Mouse (Mus musculus): Measurements from ENCODE around the gene Klk1b24. TPM values are rescaled to one million over a fixed set of nuclear protein-coding genes. Genes with fewer than 3 reads are reported as not detected.
"Not testable (repeated sequence)": the region's sequence is repeated elsewhere in the genome, so short reads cannot be mapped to it uniquely, and the experiment has no call there.

Klk1b24 gene
- polyA plus RNA-seq (2015; fragmentation: Nextera tagmentation; extraction: Ambion mirVana), result not detected in 2 replicates

GRCm38 (mm10) chr7:44187936-44188335, at the start of gene Klk1b24:
TSS of gene Klk1b24 (plus strand) at chr7:44188236.
- H3K27ac ChIP-seq (ENCODE audit: low read length); ATAC-seq: not testable (repeated sequence)

GRCm38 (mm10) chr7:44179299-44180045, 8.6 kb upstream of the Klk1b24 start:
- ATAC-seq, result no peak

More at GRCm38 (mm10) chr7:44187936-44188335, at the start of gene Klk1b24:
- not testable (repeated sequence) for H3K4me2 ChIP-seq (ENCODE audit: low read length); H3K4me1 ChIP-seq (ENCODE audit: control insufficient read depth, insufficient read depth, low read length); H3K9me3 ChIP-seq (replicated peaks; ENCODE audit: control insufficient read depth, low read length, poor library complexity, severe bottlenecking); H3K27me3 ChIP-seq (ENCODE audit: control insufficient read depth, insufficient read depth, low read depth, low read length); H3K36me3 ChIP-seq (ENCODE audit: control insufficient read depth, insufficient read depth, low read length); H3K9ac ChIP-seq (ENCODE audit: low read depth, low read length); H3K4me3 ChIP-seq (ENCODE audit: low read depth, low read length)

GRCm38 (mm10) chr7:44186516-44186915, 1.5 kb upstream of the Klk1b24 start:
- H3K27me3 ChIP-seq (ENCODE audit: control insufficient read depth, insufficient read depth, low read depth, low read length); H3K27ac ChIP-seq (ENCODE audit: low read length); H3K4me2 ChIP-seq (ENCODE audit: low read length); H3K9ac ChIP-seq (ENCODE audit: low read depth, low read length); H3K9me3 ChIP-seq (replicated peaks; ENCODE audit: control insufficient read depth, low read length, poor library complexity, severe bottlenecking); H3K4me3 ChIP-seq (ENCODE audit: low read depth, low read length); H3K36me3 ChIP-seq (ENCODE audit: control insufficient read depth, insufficient read depth, low read length); H3K4me1 ChIP-seq (ENCODE audit: control insufficient read depth, insufficient read depth, low read length); ATAC-seq: not testable (repeated sequence)
- WGBS, result 74% methylated on average over 8 of the region's 8 CpGs

More at GRCm38 (mm10) chr7:44179299-44180045, 8.6 kb upstream of the Klk1b24 start:
- H3K27ac ChIP-seq (ENCODE audit: low read length), result no peak overlapping the region
- no peaks in the 10 kb centered on the region for H3K36me3 ChIP-seq (ENCODE audit: control insufficient read depth, insufficient read depth, low read length)
- no peak overlapping the region for H3K4me3 ChIP-seq (ENCODE audit: low read depth, low read length)
- 45% methylated on average over 9 of the region's 9 CpGs for WGBS
- H3K4me1 ChIP-seq (ENCODE audit: control insufficient read depth, insufficient read depth, low read length), result no peaks in the 10 kb centered on the region
- no peak overlapping the region for H3K9ac ChIP-seq (ENCODE audit: low read depth, low read length)
- no peak overlapping the region for H3K4me2 ChIP-seq (ENCODE audit: low read length)
- no peaks in the 10 kb centered on the region for H3K27me3 ChIP-seq (ENCODE audit: control insufficient read depth, insufficient read depth, low read depth, low read length)
- H3K9me3 ChIP-seq (replicated peaks; ENCODE audit: control insufficient read depth, low read length, poor library complexity, severe bottlenecking), result no peaks in the 10 kb centered on the region

GRCm38 (mm10) chr7:44193466-44193865, 5.4 kb downstream of the Klk1b24 start:
- not testable (repeated sequence) for H3K36me3 ChIP-seq (ENCODE audit: control insufficient read depth, insufficient read depth, low read length); ATAC-seq; H3K9ac ChIP-seq (ENCODE audit: low read depth, low read length); H3K4me1 ChIP-seq (ENCODE audit: control insufficient read depth, insufficient read depth, low read length); H3K27me3 ChIP-seq (ENCODE audit: control insufficient read depth, insufficient read depth, low read depth, low read length); H3K27ac ChIP-seq (ENCODE audit: low read length); H3K4me2 ChIP-seq (ENCODE audit: low read length); H3K9me3 ChIP-seq (replicated peaks; ENCODE audit: control insufficient read depth, low read length, poor library complexity, severe bottlenecking); H3K4me3 ChIP-seq (ENCODE audit: low read depth, low read length)
- 80% methylated on average over 1 of the region's 1 CpGs for WGBS

DNA sequence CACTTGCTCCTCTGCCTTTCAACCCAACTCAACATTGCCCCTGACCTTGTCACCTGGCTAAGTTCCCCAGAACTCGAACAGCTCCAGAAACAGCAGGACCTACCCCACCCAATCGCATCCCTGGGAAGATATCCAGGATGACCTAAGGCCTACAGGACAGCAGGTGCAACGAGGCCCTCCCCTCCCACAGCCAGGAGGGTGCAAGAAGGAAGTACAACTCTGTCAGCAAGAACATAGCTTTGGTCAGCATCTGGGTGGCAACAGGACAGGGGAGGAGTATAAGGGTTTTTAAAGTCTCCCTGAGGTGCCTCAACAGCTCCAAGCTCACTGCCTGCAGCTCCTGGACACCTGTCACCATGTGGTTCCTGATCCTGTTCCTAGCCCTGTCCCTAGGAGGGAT, 9.9 kb downstream of the Klk1b24 start, which contains the start of gene Klk1b3:
Klk1b3 (plus strand) TSS at position 301 of the 400 bp plus-strand sequence.
- no peak within 1 kb of the TSS for H3K4me3 ChIP-seq (ENCODE audit: low read depth, low read length)
- H3K36me3 ChIP-seq (ENCODE audit: control insufficient read depth, insufficient read depth, low read length), result no peaks in the 10 kb centered on the region
- no peak within 1 kb of the TSS for H3K27ac ChIP-seq (ENCODE audit: low read length)
- H3K27me3 ChIP-seq (ENCODE audit: control insufficient read depth, insufficient read depth, low read depth, low read length), result no peaks in the 10 kb centered on the region
- no peak within 1 kb of the TSS for H3K4me2 ChIP-seq (ENCODE audit: low read length)
- 62% methylated on average over 3 of the region's 3 CpGs for WGBS
- no peak within 1 kb of the TSS for H3K9ac ChIP-seq (ENCODE audit: low read depth, low read length)
- no peak for ATAC-seq
- H3K4me1 ChIP-seq (ENCODE audit: control insufficient read depth, insufficient read depth, low read length), result no peaks in the 10 kb centered on the region
- H3K9me3 ChIP-seq (replicated peaks; ENCODE audit: control insufficient read depth, low read length, poor library complexity, severe bottlenecking), result no peaks in the 10 kb centered on the region

DNA sequence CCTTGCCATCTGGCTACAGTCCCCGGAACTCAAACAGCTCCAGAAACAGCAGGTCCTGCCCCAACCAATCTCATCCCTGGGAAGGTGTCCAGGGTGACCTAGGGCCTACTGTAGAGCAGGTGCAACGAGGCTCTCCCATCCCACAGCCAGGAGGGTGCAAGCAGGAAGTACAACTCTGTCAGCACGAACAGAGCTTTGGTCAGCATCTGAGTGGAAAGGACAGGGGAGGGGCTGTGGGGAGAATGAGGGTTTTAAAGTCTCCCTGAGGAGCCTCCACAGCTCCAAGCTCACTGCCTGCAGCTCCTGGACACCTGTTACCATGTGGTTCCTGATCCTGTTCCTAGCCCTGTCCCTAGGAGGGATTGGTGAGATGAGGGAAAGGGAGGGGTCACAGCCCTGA, 19.1 kb downstream of the Klk1b24 start, which contains the start of gene Klk1b4:
Klk1b4 (plus strand) TSS at position 301 of the 400 bp plus-strand sequence.
- not testable (repeated sequence) for ATAC-seq; H3K36me3 ChIP-seq (ENCODE audit: control insufficient read depth, insufficient read depth, low read length); H3K9ac ChIP-seq (ENCODE audit: low read depth, low read length); H3K4me3 ChIP-seq (ENCODE audit: low read depth, low read length); H3K4me1 ChIP-seq (ENCODE audit: control insufficient read depth, insufficient read depth, low read length); H3K27me3 ChIP-seq (ENCODE audit: control insufficient read depth, insufficient read depth, low read depth, low read length); H3K4me2 ChIP-seq (ENCODE audit: low read length); H3K9me3 ChIP-seq (replicated peaks; ENCODE audit: control insufficient read depth, low read length, poor library complexity, severe bottlenecking); H3K27ac ChIP-seq (ENCODE audit: low read length)
- 56% methylated on average over 3 of the region's 3 CpGs for WGBS

GRCm38 (mm10) chr7:44208307-44208706, 20.3 kb downstream of the Klk1b24 start:
- 92% methylated on average over 3 of the region's 3 CpGs for WGBS
- Histone ChIP-seq H3K27ac (ENCODE audit: low read length) (no peak overlapping the region), H3K4me1 (ENCODE audit: control insufficient read depth, insufficient read depth, low read length) (no peaks in the 10 kb centered on the region), H3K4me3 (ENCODE audit: low read depth, low read length) (no peak overlapping the region), H3K9ac (ENCODE audit: low read depth, low read length) (no peak overlapping the region), H3K4me2 (ENCODE audit: low read length) (no peak overlapping the region), H3K9me3 (replicated peaks; ENCODE audit: control insufficient read depth, low read length, poor library complexity, severe bottlenecking) (no peaks in the 10 kb centered on the region), H3K36me3 (ENCODE audit: control insufficient read depth, insufficient read depth, low read length) (no peaks in the 10 kb centered on the region), H3K27me3 (ENCODE audit: control insufficient read depth, insufficient read depth, low read depth, low read length) (no peaks in the 10 kb centered on the region)
- ATAC-seq, result no peak

DNA sequence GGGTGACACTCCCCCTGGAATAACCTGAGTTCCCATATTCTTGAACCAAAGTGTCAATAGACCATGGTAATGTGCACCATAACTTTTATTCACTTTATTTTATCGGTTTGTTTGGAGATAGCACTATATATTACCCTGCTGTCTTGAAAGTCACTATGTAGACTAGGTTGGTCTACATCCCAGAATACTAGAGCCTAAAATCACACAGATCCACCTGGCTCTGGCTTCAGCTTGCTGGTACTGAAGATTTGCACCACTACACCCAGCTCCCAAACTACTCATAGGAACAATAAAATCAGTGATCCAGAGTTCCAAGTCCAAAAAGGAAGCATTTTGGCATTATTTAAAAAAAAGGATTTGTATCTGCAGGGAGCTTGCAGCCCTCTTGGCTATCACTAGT, 27.6 kb downstream of the Klk1b24 start, which contains the start of gene Klk1b5:
Klk1b5 (plus strand) TSS at position 301 of the 400 bp plus-strand sequence.
- Histone ChIP-seq H3K27me3 (ENCODE audit: control insufficient read depth, insufficient read depth, low read depth, low read length) (no peaks in the 10 kb centered on the region), H3K4me2 (ENCODE audit: low read length) (no peak within 1 kb of the TSS), H3K9ac (ENCODE audit: low read depth, low read length) (no peak within 1 kb of the TSS), H3K4me1 (ENCODE audit: control insufficient read depth, insufficient read depth, low read length) (no peaks in the 10 kb centered on the region), H3K27ac (ENCODE audit: low read length) (no peak within 1 kb of the TSS), H3K4me3 (ENCODE audit: low read depth, low read length) (no peak within 1 kb of the TSS), H3K36me3 (ENCODE audit: control insufficient read depth, insufficient read depth, low read length) (no peaks in the 10 kb centered on the region), H3K9me3 (replicated peaks; ENCODE audit: control insufficient read depth, low read length, poor library complexity, severe bottlenecking) (no peaks in the 10 kb centered on the region)
- 93% methylated on average over 1 of the region's 1 CpGs for WGBS
- ATAC-seq, result no peak

DNA sequence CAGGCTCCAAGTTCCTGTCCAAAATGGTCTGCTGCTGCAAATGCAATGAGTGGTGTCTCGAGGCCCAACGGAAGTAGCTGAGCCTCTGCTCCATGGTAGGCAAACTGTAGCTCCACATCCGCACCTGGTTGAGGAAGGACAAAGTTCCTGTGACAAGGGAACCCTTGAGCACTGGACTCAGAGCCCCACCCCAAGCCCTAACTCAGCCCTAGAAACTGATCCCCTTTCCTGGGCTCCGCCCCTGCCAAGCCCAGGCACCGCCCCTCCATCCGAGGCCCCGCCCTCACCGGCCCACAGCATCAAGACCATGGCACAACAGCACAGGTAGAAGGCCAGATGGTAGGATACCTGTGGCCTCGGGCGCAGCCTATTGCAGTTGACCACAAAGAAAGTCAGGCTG, 33.6 kb downstream of the Klk1b24 start:
- not testable (repeated sequence) for H3K9ac ChIP-seq (ENCODE audit: low read depth, low read length); H3K27ac ChIP-seq (ENCODE audit: low read length); H3K27me3 ChIP-seq (ENCODE audit: control insufficient read depth, insufficient read depth, low read depth, low read length); H3K4me3 ChIP-seq (ENCODE audit: low read depth, low read length); H3K9me3 ChIP-seq (replicated peaks; ENCODE audit: control insufficient read depth, low read length, poor library complexity, severe bottlenecking); H3K36me3 ChIP-seq (ENCODE audit: control insufficient read depth, insufficient read depth, low read length); H3K4me1 ChIP-seq (ENCODE audit: control insufficient read depth, insufficient read depth, low read length); H3K4me2 ChIP-seq (ENCODE audit: low read length); ATAC-seq
- WGBS, result 69% methylated on average over 8 of the region's 10 CpGs

Data from midbrain, embryonic 16.5 days (tissue).